Mouse (Mus musculus): ENCODE data around the gene Ankrd1. TPM values are rescaled to one million over a fixed set of nuclear protein-coding genes. Genes with fewer than 3 reads are reported as not detected.
A peak's percentile ranks its signal among the peaks of the same experiment; 100 is the strongest.

Gene Ankrd1
- polyA plus RNA-seq, 1 experiment from 2014 or later = 665 TPM

DNA sequence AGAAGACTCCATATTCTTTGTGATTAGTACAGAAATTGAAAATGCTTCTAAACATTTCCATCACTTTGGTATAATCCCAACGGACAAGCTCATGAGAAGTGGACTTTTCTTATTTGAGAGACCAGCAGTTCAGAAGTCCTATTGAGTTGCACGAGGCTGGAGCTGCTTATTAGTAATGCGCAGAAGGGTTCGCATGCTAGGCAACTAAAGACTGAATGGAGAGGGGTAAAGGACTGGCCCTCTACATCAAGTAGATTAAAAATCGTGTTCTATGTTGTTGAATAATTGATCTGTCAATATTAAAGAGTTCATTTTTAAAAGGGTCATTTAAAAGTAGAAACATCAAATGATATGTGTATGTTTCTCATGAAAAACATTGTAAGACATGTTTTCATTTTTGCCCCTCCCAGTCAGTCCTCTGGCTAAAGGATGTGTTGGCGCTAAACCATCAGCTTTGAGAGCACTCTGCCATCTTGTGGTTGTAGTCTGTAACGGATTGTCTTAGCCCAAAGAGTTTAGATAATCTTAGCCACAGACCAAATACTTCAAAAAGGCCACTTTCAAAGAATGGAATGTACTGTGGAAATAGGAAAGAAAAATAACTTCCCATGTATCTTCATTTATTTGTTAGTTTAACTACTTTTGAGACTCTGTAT, 37.2 kb downstream of the Ankrd1 start:
- TF ChIP-seq CTCF (IDR thresholded peaks at IDR 0.05) = peak; percentile 87
- in situ Hi-C loops (cut with MboI; ENCODE audit: low pct_unique_long_range_greater_than_20kb) = loop anchor here (25.0 kb wide), 1 partner anchor 1420 kb away; no protein-coding TSS in a partner anchor
- peaks cover 37% of the 10 kb centered on the region for H3K27me3 ChIP-seq
- ATAC-seq (peak; percentile 89), DNase-seq (ENCODE audit: low read depth, low spot score) (peak; percentile 7)
- POLR2A ChIA-PET = no interaction called here
- CTCF ChIA-PET = interaction anchor here (0.7 to 1.9 kb wide), 6 partner anchors 9 to 1092 kb away, joined by 3 to 6 read pairs (median 4); no protein-coding TSS in a partner anchor

DNA sequence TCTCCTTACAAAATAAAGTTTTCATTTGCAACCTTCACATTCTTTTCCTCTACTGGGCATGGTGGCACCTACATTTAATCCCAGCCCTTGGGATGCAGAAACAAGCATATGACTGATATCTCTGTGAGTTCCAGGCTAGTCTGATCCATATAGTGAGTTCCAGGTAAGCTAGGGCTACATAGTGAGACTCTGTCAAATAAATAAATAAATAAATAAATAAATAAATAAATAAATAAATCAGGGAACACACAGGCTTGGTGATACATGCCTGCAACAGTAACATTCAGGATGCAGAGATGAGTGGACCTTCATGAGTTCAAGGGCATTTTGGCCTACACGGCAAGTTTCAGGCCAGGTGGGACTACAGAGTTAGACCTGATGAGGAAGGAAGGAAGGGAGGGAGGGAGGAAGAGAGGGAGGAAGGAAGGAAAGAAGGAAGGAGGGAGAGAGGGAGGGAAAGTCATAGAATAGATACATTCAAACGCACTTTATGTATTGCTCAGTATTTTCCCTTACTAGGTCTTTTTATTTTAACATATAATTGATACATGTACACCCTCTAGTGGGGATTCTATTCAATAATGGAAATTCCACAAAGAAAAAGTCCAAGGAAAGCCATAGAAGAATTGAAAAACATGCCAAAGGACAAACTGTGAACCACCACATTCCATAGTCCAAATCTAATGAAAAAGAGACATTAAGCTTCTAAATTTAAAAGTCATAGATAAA, 56.9 kb downstream of the Ankrd1 start:
- DNase-seq (ENCODE audit: low read depth, low spot score) = no peak
- H3K27me3 ChIP-seq = peaks cover 82% of the 10 kb centered on the region
- no peak for ATAC-seq
- in situ Hi-C loops (cut with MboI; ENCODE audit: low pct_unique_long_range_greater_than_20kb) = loop anchor here (5.0 kb wide), 1 partner anchor 1071 kb away; no protein-coding TSS in a partner anchor
- ChIA-PET POLR2A (no interaction called here), CTCF (interaction anchor here (1.0 kb wide), 1 partner anchor 19 kb away, joined by 3 read pairs; no protein-coding TSS in a partner anchor)
- no peak for TF ChIP-seq CTCF (IDR thresholded peaks at IDR 0.05)

Other genes with a start within 250 kb of the Ankrd1 start
- gene Htr7, start 62.6 kb downstream of the Ankrd1 start, polyA plus RNA-seq (2021) = not detected
- gene Rpp30, start 36.4 kb downstream of the Ankrd1 start, polyA plus RNA-seq (2021) = 25.4 TPM
- 13.3 TPM for gene Pcgf5, start 228.2 kb upstream of the Ankrd1 start, polyA plus RNA-seq (2021)

All from Patski (cell line).